Mouse (Mus musculus): Measurements from ENCODE around the gene Smyd3.

DNA sequence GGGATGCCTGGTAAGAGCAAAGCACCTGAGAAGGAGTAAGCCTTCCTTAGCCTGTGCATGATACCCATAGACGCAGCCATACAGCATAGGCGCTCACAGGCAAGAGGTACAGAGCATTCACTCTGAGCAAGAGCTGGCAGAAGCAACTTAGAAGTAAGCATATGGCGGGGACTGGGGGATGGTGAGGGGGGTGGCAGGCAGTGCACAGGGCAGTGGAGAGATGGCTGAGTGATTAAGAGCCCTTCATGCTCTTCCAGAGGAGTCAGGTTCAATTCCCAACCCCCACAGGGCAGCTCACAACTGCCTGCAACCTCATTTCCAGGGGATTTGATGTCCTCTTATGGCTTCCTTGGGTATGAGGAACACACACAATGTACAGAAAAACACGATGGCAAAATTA is 45.4 kb upstream of the Smyd3 start:
- TF ChIP-seq MAX (IDR thresholded peaks at IDR 0.05) (no peak), USF1 (IDR thresholded peaks at IDR 0.05; ENCODE audit: low read depth) (no peak), CTCF (IDR thresholded peaks at IDR 0.05; ENCODE audit: control insufficient read depth, insufficient read depth, insufficient read length) (no peak), MYOD1 (IDR thresholded peaks at IDR 0.05; ENCODE audit: control insufficient read depth, insufficient read length, low read depth) (no peak), CEBPB (IDR thresholded peaks at IDR 0.05; ENCODE audit: low read depth) (no peak), FOSL1 (IDR thresholded peaks at IDR 0.05; ENCODE audit: insufficient read depth, low read length, poor library complexity, severe bottlenecking) (no peak)

Data from C2C12 (cell line).